Mouse (Mus musculus) liver, embryonic 11.5 days (tissue): ENCODE measurements around the gene Nfatc2. TPM values are rescaled to one million over a fixed set of nuclear protein-coding genes. Genes with fewer than 3 reads are reported as not detected.

Experiments
- ATAC-seq: fragments of 200-750 bp; cut with Nextera tagmentation; replicated peaks from 2 replicates; pipeline ENCODE4 v1.8.0; 2017; ENCODE audit warnings: moderate number of reproducible peaks, mild to moderate bottlenecking, moderate TSS enrichment, moderate library complexity; ENCODE audit not compliant: low FRiP score
- DNase-seq: peaks from one replicate; pipeline ENCODE4 v3.0.0-alpha.2; 2017; ENCODE audit warnings: low spot score
- H3K27ac ChIP-seq: fragments of 300-500 bp; sonication (generic); 2 replicates; pipeline ENCODE4 v1.5.1; 2014; ENCODE audit warnings: mild to moderate bottlenecking, low read depth, low read length, control low read depth
- H3K27me3 ChIP-seq: fragments of 300-500 bp; sonication (generic); replicated peaks from 2 replicates; pipeline ENCODE4 v1.6.1; 2014; ENCODE audit warnings: low read length, mixed read lengths; ENCODE audit not compliant: control insufficient read depth, insufficient read depth
- H3K36me3 ChIP-seq: fragments of 300-500 bp; sonication (generic); 2 replicates; pipeline ENCODE4 v1.6.1; 2014; ENCODE audit warnings: mild to moderate bottlenecking, low read length, moderate library complexity, mixed read lengths; ENCODE audit not compliant: control insufficient read depth, insufficient read depth
- H3K4me1 ChIP-seq: fragments of 300-500 bp; sonication (generic); replicated peaks from 2 replicates; pipeline ENCODE4 v1.6.1; 2014; ENCODE audit warnings: low read length, mixed read lengths; ENCODE audit not compliant: control insufficient read depth, insufficient read depth
- H3K4me2 ChIP-seq: fragments of 300-500 bp; sonication (generic); 2 replicates; pipeline ENCODE4 v1.6.1; 2014; ENCODE audit warnings: mild to moderate bottlenecking, control low read depth, moderate library complexity
- H3K4me3 ChIP-seq: fragments of 300-500 bp; sonication (generic); 2 replicates; pipeline ENCODE4 v1.5.1; 2014; ENCODE audit warnings: low read depth, low read length, control low read depth
- H3K9ac ChIP-seq: fragments of 300-500 bp; sonication (generic); 2 replicates; pipeline ENCODE4 v1.6.1; 2014; ENCODE audit warnings: low read depth, low read length, control low read depth
- H3K9me3 ChIP-seq: fragments of 300-500 bp; sonication (generic); 2 replicates; pipeline ENCODE4 v1.6.1; 2016; ENCODE audit warnings: low read length, inconsistent platforms, mixed read lengths; ENCODE audit not compliant: control insufficient read depth
- WGBS: fragments of 180-500 bp; shearing (Covaris S2); extraction: QIAGEN DNeasy Blood & Tissue Kit; methylation state at CpG from one replicate; pipeline ENCODE4 v1.1.7; 2014; 5-methylcytosine and 5-hydroxymethylcytosine counted together
- polyA plus RNA-seq: library from polyadenylated mRNA; unstranded; fragments of >200 nt; fragmentation: Nextera tagmentation; extraction: Ambion mirVana; gene quantifications from 2 replicates; pipeline ENCODE4 v1.2.1, GENCODE M21; 2014

The Nfatc2 gene
- polyA plus RNA-seq, 1 experiment from 2014 or later: 0.77 TPM

DNA sequence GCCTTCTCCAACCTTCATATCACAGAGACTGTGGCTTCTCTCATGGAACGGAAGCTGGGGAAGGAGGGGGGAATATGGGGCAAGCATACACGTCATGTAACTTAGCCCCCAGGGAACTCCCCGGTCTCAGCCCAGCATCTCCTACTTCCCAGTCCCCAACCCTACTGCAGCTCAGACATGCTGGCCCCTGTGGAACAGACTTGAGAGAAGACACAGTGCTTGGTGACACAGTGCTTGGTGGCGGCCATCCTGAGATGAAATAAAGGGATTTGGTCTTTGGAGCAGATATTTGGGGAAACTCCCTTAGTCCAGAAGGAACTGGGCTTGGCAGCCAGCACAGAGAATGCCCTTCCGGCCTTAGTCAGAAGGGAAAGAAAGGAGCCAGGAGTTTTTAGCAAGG lies 87.3 kb downstream of the Nfatc2 start:
- H3K4me3 ChIP-seq: no peak overlapping the region
- no peaks in the 10 kb centered on the region for H3K27me3 ChIP-seq
- no peaks in the 10 kb centered on the region for H3K9me3 ChIP-seq
- no peak for ATAC-seq
- no peak overlapping the region for H3K27ac ChIP-seq
- no peak for DNase-seq
- no peak overlapping the region for H3K9ac ChIP-seq
- H3K4me1 ChIP-seq: no peaks in the 10 kb centered on the region
- H3K36me3 ChIP-seq: no peaks in the 10 kb centered on the region
- WGBS: 69% methylated on average over 5 of the region's 5 CpGs
- no peak overlapping the region for H3K4me2 ChIP-seq

DNA sequence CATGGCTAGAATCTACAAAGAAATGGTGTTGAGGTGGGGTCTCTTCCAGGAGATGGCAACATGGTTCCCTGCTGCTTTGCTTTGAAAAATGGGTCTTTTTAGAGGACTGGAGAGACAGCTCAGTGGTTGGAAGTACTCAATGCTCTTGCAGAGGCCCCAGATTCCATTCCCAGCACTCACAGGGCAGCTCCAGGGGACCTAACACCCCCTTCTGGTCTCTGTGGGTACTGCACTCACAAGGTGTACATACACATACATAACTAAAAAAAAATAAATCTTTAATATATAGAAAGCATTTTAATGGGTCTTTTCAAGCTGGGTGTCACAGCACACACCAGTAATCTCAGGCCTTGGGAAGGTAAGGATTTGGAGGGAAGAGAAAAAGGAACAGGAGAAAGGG lies 89.9 kb downstream of the Nfatc2 start:
- H3K27ac ChIP-seq: no peak overlapping the region
- no peak for ATAC-seq
- no peak overlapping the region for H3K4me3 ChIP-seq

DNA sequence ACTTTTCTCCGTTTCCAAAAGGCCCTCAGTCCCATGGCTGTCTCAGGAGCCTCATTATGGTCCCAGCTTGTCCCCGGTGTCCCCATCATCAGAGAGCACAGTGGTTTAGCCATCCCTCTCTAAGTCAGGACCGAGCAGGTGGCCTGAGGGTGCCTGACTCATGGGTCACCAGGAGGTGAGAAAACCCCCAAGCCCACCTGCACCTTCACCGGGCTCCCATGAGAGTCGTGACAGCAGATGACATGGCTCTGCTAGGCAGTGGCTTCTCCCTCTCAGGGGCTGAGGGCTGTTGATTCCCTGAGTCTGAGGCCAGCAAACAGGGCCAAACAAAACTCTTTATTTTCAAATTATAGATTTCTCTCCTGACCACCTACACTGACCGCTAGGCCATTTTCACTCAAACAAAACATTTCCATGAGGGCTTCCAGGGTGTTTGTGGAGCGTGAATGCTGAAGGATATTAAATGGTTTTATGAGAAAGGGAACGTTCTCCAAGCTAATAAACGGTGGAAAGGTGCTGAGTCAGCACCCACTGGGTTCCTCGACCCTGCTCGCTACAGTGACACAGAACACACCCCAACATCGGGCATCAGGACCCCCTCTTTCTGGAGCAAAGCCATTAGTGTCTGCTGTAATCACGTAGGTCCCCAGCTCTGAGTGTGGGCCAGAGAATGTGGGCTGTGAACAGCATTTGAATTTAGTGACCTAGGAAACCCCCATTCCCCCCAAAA lies 92.8 kb downstream of the Nfatc2 start:
- no peak overlapping the region for H3K4me2 ChIP-seq
- ATAC-seq (no peak), DNase-seq (no peak)
- no peaks in the 10 kb centered on the region for H3K4me1 ChIP-seq
- no peaks in the 10 kb centered on the region for H3K36me3 ChIP-seq
- WGBS: 80% methylated on average over 13 of the region's 13 CpGs
- no peaks in the 10 kb centered on the region for H3K27me3 ChIP-seq
- H3K4me3 ChIP-seq: no peak overlapping the region
- H3K9ac ChIP-seq: no peak overlapping the region
- H3K27ac ChIP-seq: no peak overlapping the region
- no peaks in the 10 kb centered on the region for H3K9me3 ChIP-seq

More for the DNA sequence above, 89.9 kb downstream of the Nfatc2 start:
- Histone ChIP-seq H3K27me3 (no peaks in the 10 kb centered on the region), H3K9ac (no peak overlapping the region), H3K4me1 (no peaks in the 10 kb centered on the region), H3K9me3 (no peaks in the 10 kb centered on the region), H3K36me3 (no peaks in the 10 kb centered on the region), H3K4me2 (no peak overlapping the region)
- DNase-seq: no peak

DNA sequence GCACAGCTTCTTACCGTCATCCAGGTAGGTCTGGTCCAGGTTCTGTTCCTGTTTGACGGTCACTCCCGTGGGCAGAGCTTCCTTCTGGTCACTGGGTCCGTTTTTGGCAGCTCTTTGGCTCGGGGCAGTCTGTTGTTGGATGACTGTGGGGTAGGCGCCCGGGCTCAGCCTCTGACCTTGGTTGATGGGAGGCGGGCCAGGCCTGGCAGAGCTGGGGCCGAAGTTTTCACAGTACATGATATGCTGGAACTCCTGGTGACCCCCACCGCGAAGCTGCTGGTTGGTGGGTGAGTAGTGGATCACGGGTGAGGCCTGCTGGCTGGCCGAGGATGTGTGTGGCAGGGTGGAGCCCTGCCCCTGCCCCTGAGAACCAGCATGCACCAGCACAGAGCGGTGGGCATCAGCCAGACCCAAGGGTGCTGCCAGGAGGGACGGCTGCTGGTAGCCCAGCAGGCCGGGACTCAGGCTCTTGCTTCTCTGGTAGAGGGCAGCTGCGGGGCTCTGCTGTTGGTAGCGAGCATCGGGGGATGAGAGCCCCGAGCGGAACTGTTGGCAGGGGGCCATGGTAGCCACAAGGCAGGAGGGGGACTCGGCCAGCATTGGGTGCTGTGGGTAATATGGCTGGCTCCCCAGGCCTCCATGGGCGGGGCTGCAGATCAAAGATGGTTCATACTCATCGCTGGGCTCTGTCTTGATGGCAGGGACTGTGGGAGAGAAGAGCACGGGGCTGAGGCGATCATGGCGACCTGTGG lies 96.8 kb downstream of the Nfatc2 start:
- no peaks in the 10 kb centered on the region for H3K9me3 ChIP-seq
- DNase-seq (no peak), ATAC-seq (no peak)
- H3K4me2 ChIP-seq: no peak overlapping the region
- H3K27ac ChIP-seq: no peak overlapping the region
- no peaks in the 10 kb centered on the region for H3K27me3 ChIP-seq
- H3K4me1 ChIP-seq: no peaks in the 10 kb centered on the region
- no peak overlapping the region for H3K4me3 ChIP-seq
- no peak overlapping the region for H3K9ac ChIP-seq
- H3K36me3 ChIP-seq: no peaks in the 10 kb centered on the region
- WGBS: 84% methylated on average over 27 of the region's 27 CpGs

DNA sequence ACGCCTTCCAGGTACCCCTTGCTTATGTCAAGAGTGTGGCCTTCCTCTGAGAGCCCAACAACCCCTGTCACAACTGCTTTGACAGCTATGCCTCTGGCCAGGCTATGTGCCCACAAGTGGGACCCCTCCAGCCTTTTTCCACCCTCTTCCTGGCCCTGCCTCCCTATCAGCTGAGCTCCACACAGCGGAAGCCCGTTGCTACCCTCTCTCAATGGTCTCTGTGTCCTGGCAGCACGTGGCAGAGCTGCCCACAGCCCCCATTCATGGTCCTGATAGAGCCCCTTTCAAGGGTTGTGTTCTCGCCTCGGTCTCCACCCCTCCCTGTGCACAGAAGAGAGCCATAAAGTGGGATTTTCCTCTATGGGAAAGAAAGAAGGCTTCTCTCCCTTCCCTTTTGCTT lies 97.7 kb downstream of the Nfatc2 start:
- 76% methylated on average over 6 of the region's 6 CpGs for WGBS
- Histone ChIP-seq H3K4me2 (no peak overlapping the region), H3K4me3 (no peak overlapping the region), H3K27ac (no peak overlapping the region), H3K36me3 (no peaks in the 10 kb centered on the region), H3K27me3 (no peaks in the 10 kb centered on the region), H3K4me1 (no peaks in the 10 kb centered on the region), H3K9ac (no peak overlapping the region), H3K9me3 (no peaks in the 10 kb centered on the region)
- ATAC-seq (no peak), DNase-seq (no peak)

DNA sequence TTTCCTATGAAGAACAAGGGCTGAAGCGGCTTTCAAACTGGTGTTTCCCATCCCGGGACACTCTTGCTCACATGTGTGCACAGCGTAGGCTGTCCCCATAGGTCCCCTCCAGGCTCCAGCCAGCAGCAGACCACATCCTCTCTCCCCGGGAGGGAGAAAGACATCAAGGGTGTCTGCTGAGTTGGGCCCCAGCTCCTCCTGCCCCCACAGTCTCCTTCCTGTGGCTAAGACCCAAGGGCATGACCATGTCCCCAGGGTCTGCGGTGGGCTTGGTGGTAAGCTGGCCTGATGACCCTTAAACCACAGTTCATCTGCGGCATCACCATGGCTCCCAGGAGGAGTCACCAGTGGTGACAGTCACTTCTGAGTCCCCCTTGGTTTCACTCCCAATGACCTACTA lies 100.7 kb downstream of the Nfatc2 start:
- H3K36me3 ChIP-seq: no peaks in the 10 kb centered on the region
- no peaks in the 10 kb centered on the region for H3K27me3 ChIP-seq
- H3K9ac ChIP-seq: no peak overlapping the region
- no peak overlapping the region for H3K4me2 ChIP-seq
- no peak for ATAC-seq
- DNase-seq: no peak
- H3K4me3 ChIP-seq: no peak overlapping the region
- WGBS: 57% methylated on average over 6 of the region's 6 CpGs
- no peaks in the 10 kb centered on the region for H3K4me1 ChIP-seq
- no peak overlapping the region for H3K27ac ChIP-seq
- H3K9me3 ChIP-seq: no peaks in the 10 kb centered on the region

DNA sequence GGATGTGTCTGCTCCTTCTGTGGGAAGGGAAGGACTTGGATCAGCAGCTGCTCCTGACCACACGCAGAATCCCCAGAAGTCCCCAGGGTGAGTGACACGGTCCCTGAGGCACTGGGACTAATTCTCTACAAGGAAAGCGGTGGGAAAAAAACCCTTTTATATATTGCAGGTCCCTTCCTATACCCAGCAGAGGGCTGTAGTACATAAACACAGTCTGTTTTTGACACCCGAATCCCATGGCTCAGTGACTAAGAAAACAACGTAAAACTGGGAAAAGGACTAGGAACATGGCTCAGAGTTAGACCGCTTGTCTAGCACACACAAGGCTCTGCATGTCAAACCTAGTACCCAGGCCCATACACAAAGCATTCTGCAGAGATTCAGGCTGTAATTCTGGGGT lies 101.2 kb downstream of the Nfatc2 start:
- Histone ChIP-seq H3K4me2 (no peak overlapping the region), H3K9ac (no peak overlapping the region), H3K27me3 (no peaks in the 10 kb centered on the region), H3K27ac (no peak overlapping the region), H3K9me3 (no peaks in the 10 kb centered on the region), H3K36me3 (no peaks in the 10 kb centered on the region), H3K4me3 (no peak overlapping the region), H3K4me1 (no peaks in the 10 kb centered on the region)
- DNase-seq: no peak
- WGBS: 80% methylated on average over 6 of the region's 6 CpGs
- no peak for ATAC-seq

DNA sequence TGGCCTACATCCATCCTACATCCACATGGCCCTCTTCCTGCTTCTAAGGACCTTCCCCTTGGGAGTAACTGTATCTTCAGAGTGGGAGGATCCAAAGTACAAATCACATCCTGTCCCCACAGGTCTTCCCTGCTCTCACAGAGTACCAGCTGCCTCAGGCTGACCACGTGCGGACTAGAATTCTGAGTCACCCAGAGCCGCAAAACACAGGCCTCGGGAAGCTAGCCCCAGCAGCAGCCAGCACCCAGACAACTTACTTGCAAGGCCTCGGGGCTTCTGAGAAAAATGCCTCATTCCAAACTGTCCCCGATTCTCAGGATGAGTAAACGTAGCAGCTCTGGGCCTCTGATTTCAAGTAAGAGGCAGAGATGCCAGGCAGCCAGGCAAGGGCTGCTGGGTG lies 109.7 kb downstream of the Nfatc2 start:
- DNase-seq (no peak), ATAC-seq (no peak)
- Histone ChIP-seq H3K27me3 (no peaks in the 10 kb centered on the region), H3K4me2 (no peak overlapping the region), H3K9ac (no peak overlapping the region), H3K9me3 (no peaks in the 10 kb centered on the region), H3K36me3 (no peaks in the 10 kb centered on the region), H3K27ac (no peak overlapping the region), H3K4me3 (no peak overlapping the region), H3K4me1 (no peaks in the 10 kb centered on the region)
- 71% methylated on average over 7 of the region's 7 CpGs for WGBS

DNA sequence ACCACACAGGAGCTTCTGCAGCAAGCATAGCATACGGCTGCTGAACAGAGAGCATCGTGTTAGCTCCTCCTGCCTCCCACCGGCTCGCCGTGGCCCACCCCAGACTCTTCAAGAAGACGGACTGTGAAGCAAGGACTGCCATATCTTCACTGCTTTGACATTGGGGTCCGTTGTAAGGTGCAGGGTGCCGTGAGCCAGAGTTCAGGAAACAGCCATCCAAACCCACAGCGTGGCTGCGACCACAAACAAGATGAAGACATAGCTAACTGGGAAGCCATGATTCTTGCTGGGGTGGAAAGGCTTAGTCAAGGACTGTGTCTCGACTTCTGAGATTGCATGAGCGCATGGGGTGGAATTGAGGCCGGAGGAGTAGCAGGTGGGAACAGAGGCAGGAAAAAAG lies 111.5 kb downstream of the Nfatc2 start:
- no peaks in the 10 kb centered on the region for H3K36me3 ChIP-seq
- no peak overlapping the region for H3K4me3 ChIP-seq
- H3K27ac ChIP-seq: no peak overlapping the region
- 69% methylated on average over 13 of the region's 13 CpGs for WGBS
- no peak overlapping the region for H3K9ac ChIP-seq
- no peak overlapping the region for H3K4me2 ChIP-seq
- no peaks in the 10 kb centered on the region for H3K27me3 ChIP-seq
- DNase-seq: no peak
- no peaks in the 10 kb centered on the region for H3K9me3 ChIP-seq
- ATAC-seq: no peak
- H3K4me1 ChIP-seq: no peaks in the 10 kb centered on the region
